Mouse (Mus musculus): ENCODE results near the gene Camk2n2. TPM values are rescaled to one million over a fixed set of nuclear protein-coding genes. Genes with fewer than 3 reads are reported as not detected.

Camk2n2 gene
- polyA plus RNA-seq, 1 experiment from 2014 or later, result 5.3 TPM

GRCm38 (mm10) chr16:20595737-20596136 is 25.4 kb downstream of the Camk2n2 start:
- Histone ChIP-seq H3K9ac (ENCODE audit: low read length) (no peak overlapping the region), H3K9me3 (ENCODE audit: control insufficient read depth, low read length) (no peaks in the 10 kb centered on the region), H3K27me3 (ENCODE audit: control insufficient read depth, insufficient read depth, low read length) (peaks cover 20% of the 10 kb centered on the region), H3K27ac (ENCODE audit: low read depth, low read length) (no peak overlapping the region), H3K36me3 (ENCODE audit: control insufficient read depth, insufficient read depth, low read length) (no peaks in the 10 kb centered on the region), H3K4me2 (ENCODE audit: low read depth, low read length, severe bottlenecking) (no peak overlapping the region), H3K4me1 (replicated peaks; ENCODE audit: control insufficient read depth, insufficient read depth, low read length) (peaks cover 4% of the 10 kb centered on the region; the same call in 1 of the 2 replicates), H3K4me3 (ENCODE audit: low read depth, low read length) (no peak overlapping the region)
- ATAC-seq (replicated peaks; ENCODE audit: low FRiP score) (no peak), DNase-seq (ENCODE audit: low spot score) (no peak)
- WGBS, result 80% methylated on average over 4 of the region's 4 CpGs

DNA sequence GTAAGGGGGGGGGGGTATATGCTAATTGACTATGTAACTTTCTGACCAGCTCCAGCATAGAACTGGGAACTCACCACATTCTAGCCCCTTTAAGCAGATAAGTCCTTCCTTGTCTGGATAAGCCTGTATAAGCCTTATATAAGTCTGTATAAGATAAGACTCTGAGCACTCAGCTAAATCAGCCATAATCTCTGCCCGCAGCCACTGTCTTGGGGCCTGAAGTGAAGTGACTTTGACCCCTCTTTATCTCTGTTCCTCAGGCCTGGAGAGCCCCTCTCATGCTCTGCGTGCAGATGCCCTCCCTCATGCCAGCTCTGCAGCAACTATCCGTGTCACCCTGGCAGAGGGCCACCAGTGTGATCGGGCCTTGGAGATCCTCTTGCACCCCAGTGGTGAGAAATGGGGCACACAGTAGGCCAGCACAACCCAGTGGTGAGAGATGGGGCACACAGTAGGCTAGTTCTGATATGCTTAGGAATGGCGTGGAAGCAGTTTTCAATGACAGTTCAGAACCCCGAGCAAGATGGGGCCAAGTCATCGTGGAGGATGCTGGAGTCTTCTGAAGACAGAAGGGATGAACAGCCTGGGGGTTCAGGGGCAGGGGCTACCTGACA is 25.9 kb downstream of the Camk2n2 start:
- ATAC-seq (replicated peaks; ENCODE audit: low FRiP score) (no peak), DNase-seq (ENCODE audit: low spot score) (no peak)
- Histone ChIP-seq H3K9me3 (ENCODE audit: control insufficient read depth, low read length) (no peaks in the 10 kb centered on the region), H3K4me1 (replicated peaks; ENCODE audit: control insufficient read depth, insufficient read depth, low read length) (peaks cover 10% of the 10 kb centered on the region; the same call in 1 of the 2 replicates), H3K9ac (ENCODE audit: low read length) (no peak overlapping the region), H3K36me3 (ENCODE audit: control insufficient read depth, insufficient read depth, low read length) (no peaks in the 10 kb centered on the region), H3K27ac (ENCODE audit: low read depth, low read length) (no peak overlapping the region), H3K27me3 (ENCODE audit: control insufficient read depth, insufficient read depth, low read length) (peaks cover 25% of the 10 kb centered on the region), H3K4me3 (ENCODE audit: low read depth, low read length) (no peak overlapping the region), H3K4me2 (ENCODE audit: low read depth, low read length, severe bottlenecking) (no peak overlapping the region)
- WGBS, result 88% methylated on average over 7 of the region's 7 CpGs

GRCm38 (mm10) chr16:20591076-20591705 is 29.9 kb downstream of the Camk2n2 start:
- ATAC-seq (replicated peaks; ENCODE audit: low FRiP score), result no peak
- peaks cover 16% of the 10 kb centered on the region; the same call in 1 of the 2 replicates for H3K4me1 ChIP-seq (replicated peaks; ENCODE audit: control insufficient read depth, insufficient read depth, low read length)
- 5% methylated on average over 48 of the region's 48 CpGs for WGBS
- peak overlapping the region; percentile 11; the same call in 1 of the 2 replicates for H3K4me2 ChIP-seq (ENCODE audit: low read depth, low read length, severe bottlenecking)
- H3K27me3 ChIP-seq (ENCODE audit: control insufficient read depth, insufficient read depth, low read length), result peaks cover 42% of the 10 kb centered on the region
- H3K27ac ChIP-seq (ENCODE audit: low read depth, low read length), result no peak overlapping the region
- no peaks in the 10 kb centered on the region for H3K9me3 ChIP-seq (ENCODE audit: control insufficient read depth, low read length)
- no peak overlapping the region for H3K9ac ChIP-seq (ENCODE audit: low read length)
- DNase-seq (ENCODE audit: low spot score), result peak; percentile 61
- 0 out of 2 replicates have a peak overlapping the region, but pooled peaks have one; percentile 1 for H3K4me3 ChIP-seq (ENCODE audit: low read depth, low read length)
- H3K36me3 ChIP-seq (ENCODE audit: control insufficient read depth, insufficient read depth, low read length), result no peaks in the 10 kb centered on the region

GRCm38 (mm10) chr16:20590680-20591038 is 30.4 kb downstream of the Camk2n2 start:
- no peaks in the 10 kb centered on the region for H3K36me3 ChIP-seq (ENCODE audit: control insufficient read depth, insufficient read depth, low read length)
- 4% methylated on average over 17 of the region's 17 CpGs for WGBS
- H3K9me3 ChIP-seq (ENCODE audit: control insufficient read depth, low read length), result no peaks in the 10 kb centered on the region
- no peak for DNase-seq (ENCODE audit: low spot score)
- peaks cover 16% of the 10 kb centered on the region; the same call in 1 of the 2 replicates for H3K4me1 ChIP-seq (replicated peaks; ENCODE audit: control insufficient read depth, insufficient read depth, low read length)
- no peak overlapping the region for H3K9ac ChIP-seq (ENCODE audit: low read length)
- no peak overlapping the region for H3K27ac ChIP-seq (ENCODE audit: low read depth, low read length)
- H3K4me2 ChIP-seq (ENCODE audit: low read depth, low read length, severe bottlenecking), result peak overlapping the region; percentile 77
- ATAC-seq (replicated peaks; ENCODE audit: low FRiP score), result 0 out of 2 replicates have a peak, but pooled peaks have one; percentile 13
- H3K4me3 ChIP-seq (ENCODE audit: low read depth, low read length), result peak overlapping the region; percentile 46
- H3K27me3 ChIP-seq (ENCODE audit: control insufficient read depth, insufficient read depth, low read length), result peaks cover 42% of the 10 kb centered on the region

- Histone ChIP-seq H3K9me3 (ENCODE audit: control insufficient read depth, low read length) (no peaks in the 10 kb centered on the region), H3K27ac (ENCODE audit: low read depth, low read length) (no peak overlapping the region), H3K36me3 (ENCODE audit: control insufficient read depth, insufficient read depth, low read length) (no peaks in the 10 kb centered on the region), H3K4me3 (ENCODE audit: low read depth, low read length) (peak overlapping the region; percentile 46), H3K27me3 (ENCODE audit: control insufficient read depth, insufficient read depth, low read length) (peaks cover 42% of the 10 kb centered on the region), H3K9ac (ENCODE audit: low read length) (peak overlapping the region; percentile 48), H3K4me1 (replicated peaks; ENCODE audit: control insufficient read depth, insufficient read depth, low read length) (peaks cover 16% of the 10 kb centered on the region; the same call in 1 of the 2 replicates), H3K4me2 (ENCODE audit: low read depth, low read length, severe bottlenecking) (peak overlapping the region; percentile 77)
- peak; percentile 79 for DNase-seq (ENCODE audit: low spot score)
- ATAC-seq (replicated peaks; ENCODE audit: low FRiP score), result peak; percentile 77
- WGBS, result under 1% methylated on average over 39 of the region's 39 CpGs
Measured at GRCm38 (mm10) chr16:20589939-20590679, 31.0 kb downstream of the Camk2n2 start.

GRCm38 (mm10) chr16:20589366-20589938 is 31.6 kb downstream of the Camk2n2 start, which contains the start of gene Vwa5b2:
Gene Vwa5b2 (plus strand): TSS chr16:20589471.
- Histone ChIP-seq H3K27me3 (ENCODE audit: control insufficient read depth, insufficient read depth, low read length) (peaks cover 42% of the 10 kb centered on the region), H3K9ac (ENCODE audit: low read length) (peak within 1 kb of the TSS; percentile 48), H3K36me3 (ENCODE audit: control insufficient read depth, insufficient read depth, low read length) (no peaks in the 10 kb centered on the region), H3K4me3 (ENCODE audit: low read depth, low read length) (peak within 1 kb of the TSS; percentile 46), H3K27ac (ENCODE audit: low read depth, low read length) (no peak within 1 kb of the TSS), H3K9me3 (ENCODE audit: control insufficient read depth, low read length) (no peaks in the 10 kb centered on the region), H3K4me2 (ENCODE audit: low read depth, low read length, severe bottlenecking) (peak within 1 kb of the TSS; percentile 77), H3K4me1 (replicated peaks; ENCODE audit: control insufficient read depth, insufficient read depth, low read length) (peaks cover 16% of the 10 kb centered on the region; the same call in 1 of the 2 replicates)
- under 1% methylated on average over 23 of the region's 24 CpGs for WGBS
- no peak for DNase-seq (ENCODE audit: low spot score)
- peak; percentile 63 for ATAC-seq (replicated peaks; ENCODE audit: low FRiP score)

MicroRNAs within 50 kb of the gene (microRNA counts, 519-probe panel; counts per million panel counts)
- microRNA mmu-miR-1224, result 4,835 counts per million, percentile 50 among the panel's probes with 10 or more counts

Small RNA genes within 50 kb of the gene (microRNA-seq; reads per million reads assigned to microRNA genes)
- 3.4 reads per million for gene Mir1224 (ENCODE audit: insufficient number of aligned reads)

Other genes with a start within 250 kb of the Camk2n2 start
- 68.8 and 68.9 TPM in 2 replicates for gene Abcc5, start 194.9 kb downstream of the Camk2n2 start, polyA plus RNA-seq (2014; fragmentation: Nextera tagmentation; extraction: Ambion mirVana)
- 135 and 138 TPM in 2 replicates for gene Eif2b5, start 122.5 kb downstream of the Camk2n2 start, polyA plus RNA-seq (2014; fragmentation: Nextera tagmentation; extraction: Ambion mirVana)
- gene Dvl3, start 104.3 kb downstream of the Camk2n2 start, polyA plus RNA-seq (2014; fragmentation: Nextera tagmentation; extraction: Ambion mirVana), result 42.8 and 45.4 TPM in 2 replicates
- 797 and 824 TPM in 2 replicates for gene Ap2m1, start 85.8 kb downstream of the Camk2n2 start, polyA plus RNA-seq (2014; fragmentation: Nextera tagmentation; extraction: Ambion mirVana)
- 51.6 and 55.9 TPM in 2 replicates for gene Abcf3, start 72.7 kb downstream of the Camk2n2 start, polyA plus RNA-seq (2014; fragmentation: Nextera tagmentation; extraction: Ambion mirVana)
- gene Vwa5b2, start 31.8 kb downstream of the Camk2n2 start, polyA plus RNA-seq (2014; fragmentation: Nextera tagmentation; extraction: Ambion mirVana), result 0.80 and 1.4 TPM in 2 replicates
- gene Eef1akmt4, start 9.7 kb downstream of the Camk2n2 start, polyA plus RNA-seq (2014; fragmentation: Nextera tagmentation; extraction: Ambion mirVana), result 28.2 and 30.8 TPM in 2 replicates
- 0.68 TPM in 1 of 2 replicates, not detected in the other for gene Gm49333, start 9.7 kb downstream of the Camk2n2 start, polyA plus RNA-seq (2014; fragmentation: Nextera tagmentation; extraction: Ambion mirVana)
- gene Alg3, start 9.6 kb downstream of the Camk2n2 start, polyA plus RNA-seq (2014; fragmentation: Nextera tagmentation; extraction: Ambion mirVana), result 46.9 and 58.9 TPM in 2 replicates
- 4.9 and 5.6 TPM in 2 replicates for gene Ece2, start 8.5 kb upstream of the Camk2n2 start, polyA plus RNA-seq (2014; fragmentation: Nextera tagmentation; extraction: Ambion mirVana)
- 469 and 503 TPM in 2 replicates for gene Psmd2, start 30.4 kb upstream of the Camk2n2 start, polyA plus RNA-seq (2014; fragmentation: Nextera tagmentation; extraction: Ambion mirVana)
- 186 and 187 TPM in 2 replicates for gene Eif4g1, start 47.0 kb upstream of the Camk2n2 start, polyA plus RNA-seq (2014; fragmentation: Nextera tagmentation; extraction: Ambion mirVana)
- gene Fam131a, start 72.0 kb upstream of the Camk2n2 start, polyA plus RNA-seq (2014; fragmentation: Nextera tagmentation; extraction: Ambion mirVana), result 15.2 and 16.3 TPM in 2 replicates
- 116 and 121 TPM in 2 replicates for gene Polr2h, start 96.4 kb upstream of the Camk2n2 start, polyA plus RNA-seq (2014; fragmentation: Nextera tagmentation; extraction: Ambion mirVana)
- gene Clcn2, start 96.5 kb upstream of the Camk2n2 start, polyA plus RNA-seq (2014; fragmentation: Nextera tagmentation; extraction: Ambion mirVana), result 16.5 and 20.5 TPM in 2 replicates
- gene Chrd, start 111.8 kb upstream of the Camk2n2 start, polyA plus RNA-seq (2014; fragmentation: Nextera tagmentation; extraction: Ambion mirVana), result 1.9 and 2.3 TPM in 2 replicates
- gene Thpo, start 113.2 kb upstream of the Camk2n2 start, polyA plus RNA-seq (2014; fragmentation: Nextera tagmentation; extraction: Ambion mirVana), result 0.24 and 0.51 TPM in 2 replicates

Data from forebrain, embryonic 11.5 days (tissue).